Mouse (Mus musculus) gastrocnemius, postnatal 36 days (tissue): Measurements from ENCODE around the gene Impg1. TPM values are rescaled to one million over a fixed set of nuclear protein-coding genes. Genes with fewer than 3 reads are reported as not detected.

ENCODE experiments used
- DNase-seq, 2 experiments: peaks; one replicate each; pipeline ENCODE4 v3.0.0; 2022
- intact Hi-C: fragments of 180-260 bp; cut with DNase I; formaldehyde crosslinking; loops from one replicate; pipeline ENCODE4 v1.15.1; 2025
- long read RNA-seq, 2 experiments: library from polyadenylated mRNA; stranded (forward); transcript quantifications; one replicate each; pipeline ENCODE4 v2.0.0; 2021
- total RNA-seq, 2 experiments: library from RNA; stranded (reverse); gene quantifications; 2 replicates each; pipeline ENCODE4 v1.2.3; 2021

Impg1 gene
- under 1 TPM; 0.08 to 0.10 TPM for total RNA-seq
- long read RNA-seq, experiment 1 = 0 reads
- long read RNA-seq, experiment 2 = 0 reads

GRCm38 (mm10) chr9:80465381-80465780 is at the start of gene Impg1:
TSS of gene Impg1 (minus strand) at chr9:80465481.
- intact Hi-C loops = no loop called here
- no peak for DNase-seq

- intact Hi-C loops = no loop called here
- no peak for DNase-seq
Observed at GRCm38 (mm10) chr9:80509464-80510153, 44.3 kb upstream of the Impg1 start.

GRCm38 (mm10) chr9:80504496-80505012 is 39.3 kb upstream of the Impg1 start:
- DNase-seq = no peak
- intact Hi-C loops = no loop called here

DNA sequence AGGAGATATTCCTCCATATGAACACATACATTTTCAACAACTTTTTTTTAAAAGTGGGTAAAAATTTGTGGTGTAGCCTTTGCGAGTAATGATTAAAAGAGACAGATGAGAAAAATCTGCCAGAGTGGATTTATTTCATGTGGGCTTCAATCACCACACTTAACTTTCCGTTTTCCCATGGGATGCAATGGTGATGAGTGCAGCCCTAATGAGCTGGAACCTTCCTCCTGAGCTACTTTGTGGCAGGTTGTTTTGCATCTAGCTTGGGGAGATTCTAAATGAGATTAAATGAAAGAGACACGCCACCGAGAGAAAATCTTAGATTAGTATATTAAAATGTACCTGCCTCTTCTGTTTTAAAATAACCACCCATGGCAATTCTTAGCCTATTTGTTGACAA is 26.3 kb upstream of the Impg1 start:
- intact Hi-C loops = no loop called here
- DNase-seq = no peak

GRCm38 (mm10) chr9:80460420-80460819 is 4.9 kb downstream of the Impg1 start:
- no peak for DNase-seq
- intact Hi-C loops = no loop called here

DNA sequence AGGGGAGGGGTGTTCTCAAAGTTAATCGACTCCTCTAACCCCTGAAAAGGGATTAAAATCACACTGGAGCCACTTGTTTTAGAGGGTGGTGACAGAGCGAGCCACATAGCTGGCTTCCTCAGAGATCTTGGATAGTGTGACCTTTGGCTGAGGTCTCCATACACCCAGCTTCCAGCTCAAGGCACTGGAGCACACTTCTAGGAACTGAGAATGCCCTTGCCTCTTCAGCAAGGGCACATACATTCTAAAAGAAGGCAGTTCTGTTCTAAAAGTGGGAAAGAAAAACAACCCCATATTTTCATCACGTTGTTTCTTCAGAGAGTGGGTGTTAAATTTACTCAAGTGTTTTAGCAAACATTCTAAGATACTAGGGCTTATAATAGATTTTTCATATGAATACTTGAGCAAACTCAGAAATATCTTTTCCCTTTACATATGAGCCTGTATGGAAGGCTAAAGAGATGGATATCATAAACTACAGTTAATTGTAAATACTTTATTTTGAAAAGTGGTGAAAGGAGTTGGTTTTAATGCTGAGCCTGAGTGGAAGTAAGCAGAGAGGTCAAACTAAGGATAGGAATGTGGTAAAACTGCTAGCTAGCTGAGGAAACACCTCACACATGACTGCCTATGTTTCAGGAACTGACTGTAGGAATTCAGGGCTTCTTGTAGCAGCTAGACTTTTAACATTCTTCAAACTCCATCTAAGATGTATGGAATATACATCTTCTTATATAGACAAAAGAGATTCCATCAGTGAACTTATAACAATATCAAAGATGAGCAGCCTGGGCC is 14.6 kb downstream of the Impg1 start:
- intact Hi-C loops = no loop called here
- DNase-seq = no peak

- intact Hi-C loops = no loop called here
- DNase-seq = no peak
Observed at GRCm38 (mm10) chr9:80441096-80441710, 24.1 kb downstream of the Impg1 start.

DNA sequence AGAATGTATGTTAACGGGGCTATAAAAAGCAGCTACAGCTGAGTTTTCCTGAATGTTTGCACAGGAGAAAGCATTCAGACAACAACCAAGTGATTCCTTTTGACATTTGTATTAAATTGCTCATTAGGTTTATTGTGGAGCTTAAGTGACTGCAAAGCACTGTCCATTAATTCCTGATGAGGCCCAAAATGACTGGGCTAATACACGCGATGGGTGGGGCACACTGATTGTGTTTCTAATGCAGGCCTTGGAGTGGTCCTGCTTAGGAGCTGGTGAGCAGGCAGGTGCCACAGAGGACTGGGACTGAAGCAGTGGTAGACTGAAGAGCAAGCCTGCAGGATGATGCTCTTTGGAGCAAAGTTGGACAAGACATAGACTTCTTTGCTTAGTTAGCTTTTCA is 73.9 kb downstream of the Impg1 start:
- DNase-seq = no peak
- intact Hi-C loops = no loop called here

DNA sequence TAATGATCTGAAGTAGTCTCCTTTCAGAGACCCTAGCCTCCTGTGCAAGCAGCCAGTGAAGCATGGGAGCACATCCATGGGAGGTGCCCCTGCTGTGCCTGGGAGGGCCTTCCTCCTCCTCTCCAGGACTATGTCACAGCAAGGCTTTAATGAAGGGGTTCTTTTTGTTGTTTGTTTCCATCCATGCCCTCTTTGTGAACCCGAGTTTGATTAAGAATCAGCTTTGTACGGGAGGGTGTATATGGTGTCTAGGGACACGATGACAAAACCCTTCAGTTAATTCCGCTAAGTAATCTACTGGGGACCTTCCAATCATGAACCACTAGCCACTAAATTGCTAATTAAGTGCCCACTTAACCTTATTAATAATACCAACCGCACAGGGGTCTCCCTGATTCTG is 74.3 kb downstream of the Impg1 start:
- DNase-seq = no peak
- intact Hi-C loops = no loop called here

DNA sequence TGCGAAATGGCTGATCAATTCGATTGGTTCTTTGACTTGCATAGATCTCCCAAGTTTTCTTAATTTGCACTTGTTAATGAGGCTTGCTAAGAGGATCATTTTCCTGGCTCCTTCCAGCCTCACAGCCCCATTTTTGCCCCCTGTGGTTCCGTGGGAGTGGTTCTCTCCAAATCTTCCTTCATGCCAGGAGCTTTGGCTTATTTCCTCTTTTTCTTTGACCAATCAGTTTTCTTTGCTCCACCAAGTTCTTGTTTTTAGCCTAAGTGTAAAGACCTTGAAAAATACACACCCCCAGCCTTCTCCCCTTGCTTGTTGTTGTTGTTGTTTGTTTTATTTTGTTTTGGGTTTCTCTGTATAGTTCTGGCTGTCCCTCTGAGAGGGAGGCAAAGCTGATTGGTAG is 77.4 kb downstream of the Impg1 start:
- no peak for DNase-seq
- intact Hi-C loops = no loop called here

DNA sequence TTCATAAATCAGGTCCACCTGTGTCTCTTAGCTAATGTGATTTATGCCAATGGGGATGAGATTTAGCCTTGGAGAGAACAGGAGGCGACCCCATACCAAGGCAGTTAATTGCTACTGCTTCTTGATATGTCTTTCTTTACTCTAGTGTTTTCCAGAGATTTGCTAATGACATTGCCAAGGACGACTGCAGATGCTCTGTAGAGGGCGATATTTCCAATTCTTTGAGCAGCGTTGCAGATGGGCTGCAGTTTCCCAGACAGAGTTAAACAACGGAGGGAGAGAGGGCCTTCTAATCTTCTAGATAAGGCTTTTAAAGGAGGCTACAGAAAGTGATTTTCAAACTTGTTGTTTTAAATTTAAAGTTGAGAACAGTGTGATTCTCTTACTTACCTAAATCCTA is 78.8 kb downstream of the Impg1 start:
- DNase-seq = no peak
- intact Hi-C loops = no loop called here

DNA sequence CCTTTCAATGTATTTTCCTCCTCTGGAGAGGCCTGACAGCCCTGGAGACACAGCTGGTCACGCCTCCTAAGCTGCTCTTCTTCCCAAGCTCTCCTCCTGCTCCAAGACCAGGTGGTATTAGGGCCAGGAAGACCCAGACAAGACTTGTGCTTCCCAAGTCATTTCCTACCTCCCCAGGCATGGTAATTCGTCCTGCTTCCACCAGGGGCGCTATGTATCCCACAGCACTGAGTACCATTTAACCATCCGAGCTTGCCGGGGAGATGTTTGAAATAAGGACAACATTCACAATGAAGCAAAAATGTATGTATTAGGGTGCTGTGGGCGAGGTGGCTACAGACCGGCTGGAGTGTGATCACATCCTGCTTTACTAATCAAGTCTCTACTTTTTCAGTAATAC is 79.3 kb downstream of the Impg1 start:
- intact Hi-C loops = no loop called here
- no peak for DNase-seq

GRCm38 (mm10) chr9:80382711-80383110 is 82.6 kb downstream of the Impg1 start:
- DNase-seq = no peak
- intact Hi-C loops = no loop called here

GRCm38 (mm10) chr9:80380078-80380645 is 85.1 kb downstream of the Impg1 start:
- intact Hi-C loops = no loop called here
- DNase-seq = no peak

GRCm38 (mm10) chr9:80374100-80374499 is 91.2 kb downstream of the Impg1 start:
- intact Hi-C loops = no loop called here
- no peak for DNase-seq

DNA sequence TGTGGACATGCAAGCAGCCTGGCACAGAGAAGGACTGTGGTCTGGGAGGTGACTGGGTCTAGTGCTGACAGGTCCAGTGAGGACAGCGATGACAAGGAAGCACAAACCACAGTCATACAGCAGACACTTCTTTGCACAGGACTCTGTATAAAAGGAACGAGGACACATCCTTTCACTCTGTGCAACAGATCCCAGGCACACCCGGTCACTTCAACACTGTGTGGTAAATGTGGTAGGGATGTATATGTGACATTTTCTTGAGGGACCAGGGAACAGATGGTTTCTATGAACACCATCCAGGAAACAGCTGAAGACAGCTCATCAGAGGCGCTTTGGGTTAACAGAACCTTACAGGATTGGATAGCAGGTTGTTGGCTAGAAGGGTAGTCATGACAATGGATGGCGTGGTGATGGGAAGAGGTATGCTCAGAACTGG is 92.0 kb downstream of the Impg1 start:
- intact Hi-C loops = no loop called here
- no peak for DNase-seq

- intact Hi-C loops = no loop called here
- no peak for DNase-seq
Observed at GRCm38 (mm10) chr9:80368636-80369035, 96.6 kb downstream of the Impg1 start.

GRCm38 (mm10) chr9:80367520-80368204 is 97.6 kb downstream of the Impg1 start:
- no peak for DNase-seq
- intact Hi-C loops = no loop called here

GRCm38 (mm10) chr9:80360063-80360462 is 105.2 kb downstream of the Impg1 start:
- no peak for DNase-seq
- intact Hi-C loops = no loop called here

GRCm38 (mm10) chr9:80351678-80352331 is 113.5 kb downstream of the Impg1 start:
- DNase-seq = no peak
- intact Hi-C loops = no loop called here
